Mouse (Mus musculus) liver, embryonic 14.5 days (tissue): ENCODE measurements around the gene Olfr522.

Source experiments
- CTCF ChIP-seq: IDR thresholded peaks from 2 replicates; pipeline ENCODE4 v1.5.1; 2016; ENCODE audit warnings: antibody characterized with exemption, low read depth, control low read depth
- EP300 ChIP-seq: IDR thresholded peaks from 2 replicates; pipeline ENCODE4 v1.6.1; 2016; ENCODE audit warnings: antibody characterized with exemption, low read depth

DNA sequence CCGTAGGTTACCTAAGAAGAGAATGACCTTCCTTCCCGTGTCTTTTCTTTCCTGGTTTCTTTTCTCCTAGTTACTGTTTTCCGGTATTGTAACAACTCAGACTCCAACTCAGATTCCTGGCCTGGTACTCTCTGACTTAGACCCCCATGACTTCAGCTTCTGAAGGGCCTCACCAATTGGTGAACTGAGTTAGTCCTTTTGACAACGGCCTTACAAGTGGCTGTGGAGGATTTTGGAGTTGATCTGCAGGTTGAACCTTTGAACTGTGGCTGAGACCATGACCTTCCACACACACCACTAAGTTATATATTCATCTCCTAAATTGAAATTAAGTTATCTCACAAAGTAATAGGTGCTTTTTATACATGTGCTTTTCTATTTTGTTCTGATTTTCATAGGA, 19.6 kb upstream of the Olfr522 start:
- TF ChIP-seq CTCF, result no peak
- TF ChIP-seq EP300, result no peak
